Mouse (Mus musculus) telencephalon, adult 2 months (tissue): ENCODE measurements around the gene Gsx2.

Source experiments
- DNase-seq: peaks from one replicate; pipeline ENCODE4 v3.0.0-alpha.2; 2011; ENCODE audit warnings: low read depth, low spot score

Gsx2 gene

GRCm38 (mm10) chr5:75076326-75077050 is 1.1 kb downstream of the Gsx2 start:
- DNase-seq: no peak

- no peak for DNase-seq
Observed at GRCm38 (mm10) chr5:75077051-75077380, 1.6 kb downstream of the Gsx2 start.

GRCm38 (mm10) chr5:75079564-75079963 is 4.2 kb downstream of the Gsx2 start:
- no peak for DNase-seq

GRCm38 (mm10) chr5:75082439-75082838 is 7.0 kb downstream of the Gsx2 start:
- DNase-seq: no peak

- no peak for DNase-seq
Observed at GRCm38 (mm10) chr5:75083061-75083460, 7.7 kb downstream of the Gsx2 start.

- DNase-seq: no peak
Observed at GRCm38 (mm10) chr5:75083591-75084392, 8.4 kb downstream of the Gsx2 start.

- no peak for DNase-seq
Observed at GRCm38 (mm10) chr5:75084393-75084870, 9.0 kb downstream of the Gsx2 start.

- DNase-seq: no peak
Observed at GRCm38 (mm10) chr5:75084871-75085520, 9.6 kb downstream of the Gsx2 start.

GRCm38 (mm10) chr5:75085521-75085875 is 10.1 kb downstream of the Gsx2 start:
- no peak for DNase-seq

GRCm38 (mm10) chr5:75085906-75086305 is 10.5 kb downstream of the Gsx2 start:
- no peak for DNase-seq

- DNase-seq: no peak
Observed at GRCm38 (mm10) chr5:75106511-75106910, 31.1 kb downstream of the Gsx2 start.

GRCm38 (mm10) chr5:75109368-75109767 is 34.0 kb downstream of the Gsx2 start:
- DNase-seq: no peak

GRCm38 (mm10) chr5:75111781-75112180 is 36.4 kb downstream of the Gsx2 start:
- no peak for DNase-seq

GRCm38 (mm10) chr5:75118840-75119239 is 43.4 kb downstream of the Gsx2 start:
- no peak for DNase-seq

- DNase-seq: no peak
Observed at GRCm38 (mm10) chr5:75121646-75122045, 46.2 kb downstream of the Gsx2 start.
